Mouse (Mus musculus) neural tube, embryonic 11.5 days (tissue): ENCODE data around the gene Bend3. TPM values are rescaled to one million over a fixed set of nuclear protein-coding genes. Genes with fewer than 3 reads are reported as not detected.

Source experiments
- ATAC-seq: fragments of 200-750 bp; cut with Nextera tagmentation; 2 replicates; pipeline ENCODE4 v1.8.0; 2017; ENCODE audit warnings: moderate number of reproducible peaks, mild to moderate bottlenecking, moderate TSS enrichment, moderate library complexity; ENCODE audit not compliant: insufficient read depth, low FRiP score, low TSS enrichment
- DNase-seq: peaks from one replicate; pipeline ENCODE4 v3.0.0-alpha.2; 2015; ENCODE audit warnings: low spot score
- H3K27ac ChIP-seq: fragments of 300-500 bp; sonication (generic); 2 replicates; pipeline ENCODE4 v1.5.1; 2014; ENCODE audit warnings: low read depth, mild to moderate bottlenecking, low read length
- H3K27me3 ChIP-seq: fragments of 300-500 bp; sonication (generic); 2 replicates; pipeline ENCODE4 v1.6.1; 2014; ENCODE audit warnings: mild to moderate bottlenecking, low read length, mixed read lengths; ENCODE audit not compliant: control insufficient read depth, insufficient read depth
- H3K36me3 ChIP-seq: fragments of 300-500 bp; sonication (generic); 2 replicates; pipeline ENCODE4 v1.6.1; 2014; ENCODE audit warnings: mild to moderate bottlenecking, low read length, moderate library complexity, mixed read lengths; ENCODE audit not compliant: control insufficient read depth, insufficient read depth
- H3K4me1 ChIP-seq: fragments of 300-500 bp; sonication (generic); 2 replicates; pipeline ENCODE4 v1.6.1; 2014; ENCODE audit warnings: low read length, mixed read lengths; ENCODE audit not compliant: control insufficient read depth, insufficient read depth
- H3K4me2 ChIP-seq: fragments of 300-500 bp; sonication (generic); 2 replicates; pipeline ENCODE4 v1.6.1; 2014; ENCODE audit warnings: low read depth, mild to moderate bottlenecking, moderate library complexity
- H3K4me3 ChIP-seq: fragments of 300-500 bp; sonication (generic); 2 replicates; pipeline ENCODE4 v1.5.1; 2014; ENCODE audit warnings: low read depth, low read length
- H3K9ac ChIP-seq: fragments of 300-500 bp; sonication (generic); 2 replicates; pipeline ENCODE4 v1.6.1; 2014; ENCODE audit warnings: mild to moderate bottlenecking, low read length
- H3K9me3 ChIP-seq: fragments of 300-500 bp; sonication (generic); 2 replicates; pipeline ENCODE4 v1.6.1; 2016; ENCODE audit warnings: low read length; ENCODE audit not compliant: control insufficient read depth
- WGBS: fragments of 180-500 bp; shearing (Covaris S2); extraction: QIAGEN DNeasy Blood & Tissue Kit; methylation state at CpG from one replicate; pipeline ENCODE4 v1.1.7; 2014; 5-methylcytosine and 5-hydroxymethylcytosine counted together
- polyA plus RNA-seq: library from polyadenylated mRNA; unstranded; fragments of >200 nt; fragmentation: Nextera tagmentation; extraction: Ambion mirVana; gene quantifications from 2 replicates; pipeline ENCODE4 v1.2.1, GENCODE M21; 2014

Bend3 gene
- polyA plus RNA-seq, 1 experiment from 2014 or later = 8.0 TPM

DNA sequence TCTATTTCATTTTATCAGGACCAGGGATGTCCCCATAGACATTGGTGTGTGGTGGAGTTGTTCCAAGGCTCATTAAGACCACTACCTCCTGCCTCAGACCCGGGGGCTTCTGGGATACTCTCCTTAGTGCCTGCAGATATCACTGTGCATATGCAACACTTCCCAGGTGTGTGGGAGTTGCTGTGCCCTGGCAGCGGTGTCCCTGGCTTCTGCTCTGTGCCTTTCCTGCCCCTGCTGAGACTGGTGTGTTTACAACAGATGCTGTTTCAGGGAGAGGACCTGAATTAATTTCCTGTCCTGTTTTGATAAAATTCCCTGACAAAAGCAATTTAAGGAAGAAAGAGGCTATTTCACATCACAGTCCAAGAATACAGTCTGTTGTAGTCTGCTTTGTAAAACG, 72.3 kb downstream of the Bend3 start:
- no peaks in the 10 kb centered on the region for H3K9me3 ChIP-seq
- ATAC-seq (no peak), DNase-seq (no peak)
- no peaks in the 10 kb centered on the region for H3K36me3 ChIP-seq
- H3K27ac ChIP-seq = no peak overlapping the region
- H3K4me3 ChIP-seq = no peak overlapping the region
- H3K4me2 ChIP-seq = no peak overlapping the region
- no peak overlapping the region for H3K9ac ChIP-seq
- H3K4me1 ChIP-seq = no peaks in the 10 kb centered on the region
- H3K27me3 ChIP-seq = no peaks in the 10 kb centered on the region
- 28% methylated on average over 3 of the region's 3 CpGs for WGBS

DNA sequence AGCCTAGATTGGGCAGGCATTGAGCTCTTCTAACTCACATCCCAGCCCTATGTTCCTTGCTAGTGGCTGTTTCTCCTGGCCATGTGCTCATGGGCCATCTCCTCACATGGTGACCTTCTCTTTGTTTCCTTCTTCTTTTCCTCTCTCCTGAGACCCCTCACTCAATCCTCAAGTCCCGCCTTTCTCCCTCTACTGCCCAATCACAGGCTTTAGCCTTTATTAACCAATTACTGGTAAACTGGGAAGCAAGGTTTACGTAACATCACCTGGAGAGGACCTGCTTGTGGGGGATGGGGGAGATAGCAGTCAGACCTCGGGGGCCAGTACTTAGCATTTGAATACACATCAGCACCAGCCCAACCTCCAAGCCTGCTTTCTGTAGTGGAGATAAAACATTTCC, 72.8 kb downstream of the Bend3 start:
- Histone ChIP-seq H3K9ac (no peak overlapping the region), H3K9me3 (no peaks in the 10 kb centered on the region), H3K4me3 (no peak overlapping the region), H3K4me1 (no peaks in the 10 kb centered on the region), H3K27me3 (no peaks in the 10 kb centered on the region), H3K27ac (no peak overlapping the region), H3K4me2 (no peak overlapping the region), H3K36me3 (no peaks in the 10 kb centered on the region)
- ATAC-seq (no peak), DNase-seq (no peak)
- WGBS = 29% methylated on average over 3 of the region's 3 CpGs

DNA sequence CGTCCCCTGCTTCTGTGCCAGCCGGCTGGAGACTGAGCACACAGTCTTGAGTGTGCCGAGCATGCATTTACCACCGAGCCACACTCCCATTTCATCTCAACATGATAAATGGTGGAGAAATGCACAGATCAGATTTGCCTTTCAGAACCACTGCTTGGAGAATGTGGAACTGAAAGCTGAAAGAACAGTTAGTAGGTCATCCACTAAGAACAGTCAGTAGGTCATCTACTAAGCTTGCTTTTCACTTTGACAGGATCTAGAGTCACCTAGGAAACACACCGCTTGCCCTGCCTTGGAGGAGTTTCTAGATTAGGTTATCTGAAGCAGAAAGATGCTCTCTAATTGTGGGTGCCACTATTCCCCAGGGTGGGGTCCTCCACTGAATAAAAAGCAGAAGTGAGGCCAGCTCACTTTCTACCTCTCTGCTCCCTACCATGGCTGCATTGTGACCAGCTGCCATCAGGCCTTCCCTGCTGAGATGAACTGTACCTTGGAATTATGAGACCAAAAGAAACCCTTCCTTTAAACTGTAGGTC, 79.1 kb downstream of the Bend3 start:
- H3K36me3 ChIP-seq = no peaks in the 10 kb centered on the region
- no peak overlapping the region for H3K4me2 ChIP-seq
- no peak overlapping the region for H3K27ac ChIP-seq
- H3K9me3 ChIP-seq = no peaks in the 10 kb centered on the region
- DNase-seq (no peak), ATAC-seq (no peak)
- H3K9ac ChIP-seq = no peak overlapping the region
- H3K27me3 ChIP-seq = no peaks in the 10 kb centered on the region
- H3K4me1 ChIP-seq = no peaks in the 10 kb centered on the region
- H3K4me3 ChIP-seq = no peak overlapping the region
- 94% methylated on average over 5 of the region's 5 CpGs for WGBS

DNA sequence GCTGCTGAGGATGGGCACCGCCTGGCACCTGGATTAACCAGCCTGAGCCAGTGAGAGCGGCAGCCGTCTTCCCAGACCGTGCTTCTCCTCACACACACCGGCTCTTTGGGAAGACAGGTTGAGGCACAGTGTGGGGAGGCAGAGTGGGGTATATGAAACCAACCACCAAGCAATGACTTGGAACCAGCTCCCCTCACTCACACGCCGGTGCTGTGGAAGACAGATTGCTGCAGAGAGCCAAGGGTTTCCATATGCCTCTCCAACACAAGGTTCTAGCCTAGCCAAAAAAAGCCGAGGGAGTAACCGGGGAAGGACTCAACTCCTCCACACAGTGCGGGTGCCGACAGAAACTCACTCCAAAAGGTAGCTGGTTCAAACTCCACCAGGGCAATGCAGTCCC, 80.7 kb downstream of the Bend3 start:
- DNase-seq = no peak
- Histone ChIP-seq H3K4me2 (no peak overlapping the region), H3K36me3 (no peaks in the 10 kb centered on the region), H3K9me3 (no peaks in the 10 kb centered on the region), H3K27ac (no peak overlapping the region), H3K27me3 (no peaks in the 10 kb centered on the region), H3K4me1 (no peaks in the 10 kb centered on the region), H3K4me3 (no peak overlapping the region), H3K9ac (no peak overlapping the region)
- 74% methylated on average over 11 of the region's 11 CpGs for WGBS
- ATAC-seq = no peak

DNA sequence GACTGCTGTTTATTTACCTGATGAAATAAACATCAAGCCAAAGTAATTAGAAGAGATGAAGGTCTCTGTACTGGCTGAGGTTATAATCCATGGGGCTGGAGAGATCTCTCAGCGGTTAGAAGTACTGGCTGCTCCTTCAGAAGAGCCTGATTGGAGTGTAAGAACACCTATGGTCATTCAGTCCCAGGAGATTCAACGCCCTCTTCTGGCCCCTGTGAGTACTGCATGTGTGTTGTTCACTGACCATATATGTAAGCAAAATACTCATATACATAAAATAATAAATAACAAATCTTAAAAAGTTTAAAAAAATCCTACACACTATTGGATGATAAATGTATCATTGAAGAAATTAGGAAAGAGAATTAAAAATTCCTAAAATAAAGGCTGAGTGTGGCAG, 82.1 kb downstream of the Bend3 start:
- no peak overlapping the region for H3K9ac ChIP-seq
- no peak overlapping the region for H3K4me3 ChIP-seq
- H3K9me3 ChIP-seq = no peaks in the 10 kb centered on the region
- no peaks in the 10 kb centered on the region for H3K36me3 ChIP-seq
- H3K4me2 ChIP-seq = no peak overlapping the region
- no peak for DNase-seq
- no peak for ATAC-seq
- H3K4me1 ChIP-seq = no peaks in the 10 kb centered on the region
- 39% methylated on average over 2 of the region's 2 CpGs for WGBS
- no peaks in the 10 kb centered on the region for H3K27me3 ChIP-seq
- H3K27ac ChIP-seq = no peak overlapping the region

DNA sequence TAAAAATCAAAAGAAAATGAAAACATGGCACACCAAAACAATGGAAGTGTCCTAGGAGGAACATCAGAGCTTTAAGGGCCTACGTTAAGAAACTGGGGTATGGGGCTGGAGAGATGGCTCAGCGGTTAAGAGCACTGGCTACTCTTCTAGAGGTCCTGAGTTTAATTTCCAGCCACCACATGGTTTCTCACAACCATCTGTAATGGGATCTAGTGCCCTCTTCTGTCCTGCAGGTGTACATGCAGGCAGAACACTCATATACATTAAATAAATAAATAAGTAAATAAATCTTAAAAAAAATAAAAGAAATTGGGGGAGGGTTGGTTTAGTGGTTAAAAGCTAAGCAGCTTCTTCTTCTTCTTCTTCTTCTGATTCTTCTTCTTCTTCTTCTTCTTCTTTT, 82.7 kb downstream of the Bend3 start:
- no peaks in the 10 kb centered on the region for H3K9me3 ChIP-seq
- H3K9ac ChIP-seq = no peak overlapping the region

More for the DNA sequence above, 82.7 kb downstream of the Bend3 start:
- no peak overlapping the region for H3K4me3 ChIP-seq
- no peaks in the 10 kb centered on the region for H3K36me3 ChIP-seq
- H3K4me1 ChIP-seq = no peaks in the 10 kb centered on the region
- H3K27me3 ChIP-seq = no peaks in the 10 kb centered on the region
- WGBS = 88% methylated on average over 2 of the region's 2 CpGs
- H3K27ac ChIP-seq = no peak overlapping the region
- no peak for ATAC-seq
- no peak for DNase-seq
- H3K4me2 ChIP-seq = no peak overlapping the region

Other genes starting within 250 kb of the Bend3 start
- gene Gm9803, start 45.3 kb downstream of the Bend3 start, polyA plus RNA-seq = 12.9 and 13.7 TPM in 2 replicates
- gene 1700021F05Rik, start 62.2 kb downstream of the Bend3 start, polyA plus RNA-seq = 59.8 and 63.0 TPM in 2 replicates
- gene Cd24a, start 99.5 kb downstream of the Bend3 start, polyA plus RNA-seq = 698 and 708 TPM in 2 replicates